Mouse (Mus musculus): Measurements from ENCODE around the gene Ankle2. TPM values are rescaled to one million over a fixed set of nuclear protein-coding genes. Genes with fewer than 3 reads are reported as not detected.

The Ankle2 gene
- total and polyA plus RNA-seq, 2 experiments from 2014 or later: 12.5 to 17.3 TPM

DNA sequence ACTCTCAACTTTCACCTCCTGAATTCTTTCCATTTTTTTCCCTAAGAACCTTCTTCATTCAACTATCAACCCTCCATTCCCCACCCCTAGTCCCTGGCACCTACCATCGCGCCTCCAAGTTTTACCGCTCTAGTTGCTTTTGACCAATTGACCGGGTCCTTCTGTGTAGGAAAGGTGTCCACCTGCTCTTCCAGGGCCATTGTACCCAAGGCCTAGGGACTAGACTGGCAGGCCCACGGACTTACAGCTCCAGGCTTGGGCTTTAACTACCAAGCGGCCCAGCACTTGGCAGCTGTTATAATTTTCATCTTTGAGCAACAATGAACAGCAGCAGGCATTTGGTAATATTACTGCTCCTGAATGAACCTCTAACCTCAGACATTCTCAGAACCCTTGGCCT lies 39.4 kb downstream of the Ankle2 start:
- Histone ChIP-seq H3K9ac (replicated peaks; ENCODE audit: low read depth, low read length) (no peak overlapping the region), H3K4me3 (ENCODE audit: low read depth, low read length) (no peak overlapping the region), H3K9me3 (replicated peaks; ENCODE audit: control insufficient read depth, low read length) (no peaks in the 10 kb centered on the region), H3K27me3 (ENCODE audit: control insufficient read depth, insufficient read depth, low read length) (no peaks in the 10 kb centered on the region), H3K4me1 (ENCODE audit: control insufficient read depth, insufficient read depth) (peaks cover 7% of the 10 kb centered on the region; the same call in 1 of the 2 replicates), H3K27ac (ENCODE audit: low read depth) (no peak overlapping the region), H3K36me3 (replicated peaks; ENCODE audit: control insufficient read depth, insufficient read depth, low read length) (peaks cover 18% of the 10 kb centered on the region), H3K4me2 (ENCODE audit: low read depth, low read length) (no peak overlapping the region)
- WGBS: 95% methylated on average over 6 of the region's 6 CpGs
- DNase-seq (ENCODE audit: low spot score): no peak
- no peak for ATAC-seq (ENCODE audit: insufficient read depth, low read depth)
- TF ChIP-seq EP300 (IDR thresholded peaks at IDR 0.05; ENCODE audit: low read depth) (no peak), CTCF (IDR thresholded peaks at IDR 0.05; ENCODE audit: low read depth) (no peak)

DNA sequence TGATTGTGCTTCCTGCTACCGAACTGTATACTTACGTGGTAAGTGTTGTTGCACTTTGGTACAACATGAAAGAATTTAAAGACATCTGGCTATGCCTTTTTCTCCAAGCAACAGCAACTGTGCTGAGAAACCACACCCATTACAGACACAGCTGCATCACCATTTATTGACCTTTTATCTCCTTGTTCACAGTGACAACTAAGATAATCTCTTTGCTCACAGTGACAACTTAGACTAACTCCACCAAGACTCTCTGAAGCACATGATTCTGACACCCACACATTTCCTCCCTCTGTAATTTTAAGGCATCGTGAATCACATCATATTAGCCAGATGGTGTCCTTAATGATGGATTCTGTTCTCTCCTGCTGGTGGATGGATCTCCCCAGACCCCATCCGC lies 43.3 kb downstream of the Ankle2 start:
- Histone ChIP-seq H3K27ac (ENCODE audit: low read depth) (no peak overlapping the region), H3K27me3 (ENCODE audit: control insufficient read depth, insufficient read depth, low read length) (no peaks in the 10 kb centered on the region), H3K4me1 (ENCODE audit: control insufficient read depth, insufficient read depth) (no peaks in the 10 kb centered on the region), H3K36me3 (replicated peaks; ENCODE audit: control insufficient read depth, insufficient read depth, low read length) (peaks cover 4% of the 10 kb centered on the region; the same call in 1 of the 2 replicates), H3K4me2 (ENCODE audit: low read depth, low read length) (no peak overlapping the region), H3K9ac (replicated peaks; ENCODE audit: low read depth, low read length) (no peak overlapping the region), H3K9me3 (replicated peaks; ENCODE audit: control insufficient read depth, low read length) (no peaks in the 10 kb centered on the region), H3K4me3 (ENCODE audit: low read depth, low read length) (no peak overlapping the region)
- 75% methylated on average over 4 of the region's 4 CpGs for WGBS
- TF ChIP-seq EP300 (IDR thresholded peaks at IDR 0.05; ENCODE audit: low read depth) (no peak), CTCF (IDR thresholded peaks at IDR 0.05; ENCODE audit: low read depth) (no peak)
- no peak for DNase-seq (ENCODE audit: low spot score)
- no peak for ATAC-seq (ENCODE audit: insufficient read depth, low read depth)

DNA sequence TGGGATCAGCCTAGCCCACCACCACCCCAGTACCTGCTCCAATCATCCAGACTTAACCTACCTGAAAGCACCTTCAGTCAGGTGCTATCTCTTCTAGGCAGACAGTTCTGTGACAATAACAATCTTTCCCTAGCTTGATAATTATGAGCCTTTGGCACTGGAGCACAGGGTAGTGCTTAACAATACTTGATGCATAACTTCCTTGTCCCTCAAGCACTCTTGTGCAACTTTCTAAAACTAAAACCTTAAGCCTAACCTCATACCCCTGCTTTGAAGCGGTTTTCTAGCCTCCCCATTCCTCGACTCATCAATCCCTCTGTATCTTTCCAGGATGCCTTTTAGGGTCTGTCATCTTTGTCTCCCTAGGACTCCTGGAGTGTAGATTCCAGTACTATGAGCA lies 44.0 kb downstream of the Ankle2 start:
- ATAC-seq (ENCODE audit: insufficient read depth, low read depth): no peak

DNA sequence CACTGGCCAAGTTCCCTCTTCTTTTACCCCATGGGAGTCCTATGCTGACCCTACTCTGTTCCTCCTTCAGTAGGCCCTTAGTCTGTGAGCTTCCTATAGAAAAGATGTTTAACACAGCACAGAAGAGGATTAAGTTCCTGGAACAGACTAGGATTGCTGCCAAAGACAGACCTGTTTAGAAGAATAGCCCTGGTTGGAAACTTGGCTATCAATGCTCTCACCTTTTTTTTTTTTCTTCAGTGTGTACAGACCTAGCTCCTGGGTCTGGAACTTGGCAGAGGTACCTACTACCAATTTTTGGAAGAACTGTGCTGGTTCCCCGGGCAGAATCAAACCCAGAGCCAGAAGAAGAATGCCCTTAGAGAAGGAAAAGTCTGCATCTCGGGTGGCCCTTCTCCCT lies 45.6 kb downstream of the Ankle2 start:
- peaks cover 4% of the 10 kb centered on the region; the same call in 1 of the 2 replicates for H3K36me3 ChIP-seq (replicated peaks; ENCODE audit: control insufficient read depth, insufficient read depth, low read length)
- no peaks in the 10 kb centered on the region for H3K9me3 ChIP-seq (replicated peaks; ENCODE audit: control insufficient read depth, low read length)
- H3K27me3 ChIP-seq (ENCODE audit: control insufficient read depth, insufficient read depth, low read length): no peaks in the 10 kb centered on the region
- no peak overlapping the region for H3K27ac ChIP-seq (ENCODE audit: low read depth)
- ATAC-seq (ENCODE audit: insufficient read depth, low read depth) (no peak), DNase-seq (ENCODE audit: low spot score) (no peak)
- H3K4me3 ChIP-seq (ENCODE audit: low read depth, low read length): no peak overlapping the region
- no peak for TF ChIP-seq EP300 (IDR thresholded peaks at IDR 0.05; ENCODE audit: low read depth)
- TF ChIP-seq CTCF (IDR thresholded peaks at IDR 0.05; ENCODE audit: low read depth): no peak
- no peak overlapping the region for H3K9ac ChIP-seq (replicated peaks; ENCODE audit: low read depth, low read length)
- no peaks in the 10 kb centered on the region for H3K4me1 ChIP-seq (ENCODE audit: control insufficient read depth, insufficient read depth)
- WGBS: 71% methylated on average over 2 of the region's 2 CpGs
- H3K4me2 ChIP-seq (ENCODE audit: low read depth, low read length): no peak overlapping the region

More for the DNA sequence above, 44.0 kb downstream of the Ankle2 start:
- H3K36me3 ChIP-seq (replicated peaks; ENCODE audit: control insufficient read depth, insufficient read depth, low read length): peaks cover 4% of the 10 kb centered on the region; the same call in 1 of the 2 replicates
- no peak overlapping the region for H3K4me3 ChIP-seq (ENCODE audit: low read depth, low read length)
- no peaks in the 10 kb centered on the region for H3K9me3 ChIP-seq (replicated peaks; ENCODE audit: control insufficient read depth, low read length)
- no peak overlapping the region for H3K4me2 ChIP-seq (ENCODE audit: low read depth, low read length)
- no peaks in the 10 kb centered on the region for H3K27me3 ChIP-seq (ENCODE audit: control insufficient read depth, insufficient read depth, low read length)
- TF ChIP-seq CTCF (IDR thresholded peaks at IDR 0.05; ENCODE audit: low read depth) (no peak), EP300 (IDR thresholded peaks at IDR 0.05; ENCODE audit: low read depth) (no peak)
- H3K27ac ChIP-seq (ENCODE audit: low read depth): no peak overlapping the region
- H3K4me1 ChIP-seq (ENCODE audit: control insufficient read depth, insufficient read depth): no peaks in the 10 kb centered on the region
- H3K9ac ChIP-seq (replicated peaks; ENCODE audit: low read depth, low read length): no peak overlapping the region
- 61% methylated on average over 2 of the region's 2 CpGs for WGBS
- no peak for DNase-seq (ENCODE audit: low spot score)

DNA sequence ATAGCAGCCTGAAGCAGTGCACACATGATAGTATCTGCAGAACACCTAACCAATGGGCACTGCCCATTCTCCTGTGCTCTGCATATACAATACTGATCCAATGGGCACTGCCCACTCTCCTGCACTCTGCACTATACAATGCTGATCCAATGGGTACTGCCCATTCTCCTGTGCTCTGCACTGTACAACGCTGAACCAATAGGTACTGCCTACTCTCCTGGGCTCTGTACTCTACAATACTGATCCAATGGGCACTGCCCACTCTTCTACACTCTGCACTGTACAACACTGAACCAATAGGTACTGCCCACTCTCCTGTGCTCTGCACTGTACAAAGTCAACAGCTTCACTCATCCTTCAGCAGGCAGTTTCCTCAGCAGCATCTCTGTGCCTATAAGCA lies 46.1 kb downstream of the Ankle2 start:
- Histone ChIP-seq H3K4me3 (ENCODE audit: low read depth, low read length) (no peak overlapping the region), H3K9ac (replicated peaks; ENCODE audit: low read depth, low read length) (no peak overlapping the region), H3K4me1 (ENCODE audit: control insufficient read depth, insufficient read depth) (no peaks in the 10 kb centered on the region), H3K36me3 (replicated peaks; ENCODE audit: control insufficient read depth, insufficient read depth, low read length) (peaks cover 4% of the 10 kb centered on the region; the same call in 1 of the 2 replicates), H3K27me3 (ENCODE audit: control insufficient read depth, insufficient read depth, low read length) (no peaks in the 10 kb centered on the region), H3K9me3 (replicated peaks; ENCODE audit: control insufficient read depth, low read length) (no peaks in the 10 kb centered on the region), H3K4me2 (ENCODE audit: low read depth, low read length) (no peak overlapping the region), H3K27ac (ENCODE audit: low read depth) (no peak overlapping the region)
- 84% methylated on average over 1 of the region's 1 CpGs for WGBS
- ATAC-seq (ENCODE audit: insufficient read depth, low read depth) (no peak), DNase-seq (ENCODE audit: low spot score) (no peak)
- TF ChIP-seq EP300 (IDR thresholded peaks at IDR 0.05; ENCODE audit: low read depth): no peak
- TF ChIP-seq CTCF (IDR thresholded peaks at IDR 0.05; ENCODE audit: low read depth): no peak

DNA sequence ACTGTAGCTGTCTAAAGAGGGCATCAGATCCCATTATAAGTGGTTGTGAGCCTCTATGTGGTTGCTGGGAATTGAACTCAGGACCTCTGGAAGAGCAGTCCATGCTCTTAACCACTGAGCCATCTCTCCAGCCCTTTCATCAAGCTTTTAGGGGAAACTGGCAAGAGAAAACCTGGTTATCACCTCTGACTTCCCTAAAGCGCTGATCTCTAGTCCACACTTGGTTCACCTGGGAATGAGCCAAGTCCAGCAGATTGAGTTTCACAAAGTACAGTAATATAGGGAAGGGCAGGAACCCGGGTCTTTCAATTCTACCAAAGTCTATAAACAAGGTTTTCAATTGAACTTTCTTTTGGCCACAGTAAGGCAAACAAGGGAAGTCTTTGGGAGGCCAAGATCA lies 51.2 kb downstream of the Ankle2 start:
- ATAC-seq (ENCODE audit: insufficient read depth, low read depth) (no peak), DNase-seq (ENCODE audit: low spot score) (no peak)
- TF ChIP-seq EP300 (IDR thresholded peaks at IDR 0.05; ENCODE audit: low read depth): no peak
- TF ChIP-seq CTCF (IDR thresholded peaks at IDR 0.05; ENCODE audit: low read depth): no peak
- Histone ChIP-seq H3K9ac (replicated peaks; ENCODE audit: low read depth, low read length) (no peak overlapping the region), H3K36me3 (replicated peaks; ENCODE audit: control insufficient read depth, insufficient read depth, low read length) (peaks cover 4% of the 10 kb centered on the region; the same call in 1 of the 2 replicates), H3K4me1 (ENCODE audit: control insufficient read depth, insufficient read depth) (peaks cover 9% of the 10 kb centered on the region), H3K27me3 (ENCODE audit: control insufficient read depth, insufficient read depth, low read length) (no peaks in the 10 kb centered on the region), H3K4me2 (ENCODE audit: low read depth, low read length) (no peak overlapping the region), H3K4me3 (ENCODE audit: low read depth, low read length) (no peak overlapping the region), H3K9me3 (replicated peaks; ENCODE audit: control insufficient read depth, low read length) (no peaks in the 10 kb centered on the region), H3K27ac (ENCODE audit: low read depth) (no peak overlapping the region)
- WGBS: 64% methylated on average over 2 of the region's 2 CpGs

Measured in heart, postnatal 0 days (tissue).